Mouse (Mus musculus) heart, adult 2 months (tissue): ENCODE measurements around the gene Rps8. TPM values are rescaled to one million over a fixed set of nuclear protein-coding genes. Genes with fewer than 3 reads are reported as not detected.

Source experiments
- DNase-seq, 2 experiments: peaks; one replicate each; pipeline ENCODE4 v3.0.0; 2021
- H3K27ac ChIP-seq: fragments of 200-600 bp; 2 replicates; pipeline ENCODE4 v1.8.1; 2022
- H3K27me3 ChIP-seq: fragments of 200-500 bp; 2 replicates; pipeline ENCODE4 v1.6.1; 2012; ENCODE audit warnings: mild to moderate bottlenecking, low read length, inconsistent platforms, mixed read lengths; ENCODE audit not compliant: control insufficient read depth, insufficient read depth
- H3K36me3 ChIP-seq: fragments of 200-500 bp; 2 replicates; pipeline ENCODE4 v1.6.1; 2012; ENCODE audit warnings: low read length, inconsistent platforms; ENCODE audit not compliant: control insufficient read depth, insufficient read depth
- H3K4me1 ChIP-seq: fragments of 200-500 bp; 2 replicates; pipeline ENCODE4 v1.6.1; 2011; ENCODE audit warnings: low read length; ENCODE audit not compliant: control insufficient read depth, insufficient read depth
- H3K4me3 ChIP-seq: fragments of 200-600 bp; 2 replicates; pipeline ENCODE4 v1.8.1; 2022
- H3K79me2 ChIP-seq: fragments of 200-500 bp; replicated peaks from 2 replicates; pipeline ENCODE4 v1.6.1; 2012; ENCODE audit warnings: mild to moderate bottlenecking, inconsistent platforms, low read length, moderate library complexity, mixed read lengths; ENCODE audit not compliant: control insufficient read depth, insufficient read depth
- H3K9ac ChIP-seq: fragments of 200-500 bp; 2 replicates; pipeline ENCODE4 v1.6.1; 2012; ENCODE audit warnings: low read depth, mild to moderate bottlenecking, control low read depth, inconsistent platforms, low read length, mixed read lengths
- CTCF ChIP-seq: fragments of 200-600 bp; IDR thresholded peaks from 2 replicates; pipeline ENCODE4 v1.8.1; 2022; ENCODE audit warnings: antibody characterized with exemption, mild to moderate bottlenecking, moderate library complexity
- EP300 ChIP-seq: fragments of 200-500 bp; IDR thresholded peaks from 2 replicates; pipeline ENCODE4 v1.6.1; 2011; ENCODE audit warnings: low read depth, low read length, control low read depth; ENCODE audit not compliant: insufficient read depth
- POLR2A ChIP-seq: fragments of 200-500 bp; IDR thresholded peaks from 2 replicates; pipeline ENCODE4 v1.6.1; 2011; ENCODE audit warnings: mild to moderate bottlenecking, low read depth, low read length, control low read depth; ENCODE audit not compliant: insufficient read depth
- WGBS: fragments of 180-500 bp; shearing (Covaris S2); methylation state at CpG from one replicate; pipeline ENCODE4 v1.1.7; 2018; 5-methylcytosine and 5-hydroxymethylcytosine counted together
- intact Hi-C: fragments of 180-260 bp; cut with DNase I; formaldehyde crosslinking; loops from one replicate; pipeline ENCODE4 v1.15.1; 2025
- polyA plus RNA-seq: library from polyadenylated mRNA; depleted of rRNA; stranded (reverse); fragments of >200 nt; gene quantifications from 2 replicates; pipeline ENCODE4 v1.2.3, GENCODE M21; 2012
- total RNA-seq, 2 experiments: library from RNA; stranded (reverse); gene quantifications; 2 replicates each; pipeline ENCODE4 v1.2.3; 2021

Rps8 gene
- total and polyA plus RNA-seq, 3 experiments, result 315 to 608 (median 553) TPM

DNA sequence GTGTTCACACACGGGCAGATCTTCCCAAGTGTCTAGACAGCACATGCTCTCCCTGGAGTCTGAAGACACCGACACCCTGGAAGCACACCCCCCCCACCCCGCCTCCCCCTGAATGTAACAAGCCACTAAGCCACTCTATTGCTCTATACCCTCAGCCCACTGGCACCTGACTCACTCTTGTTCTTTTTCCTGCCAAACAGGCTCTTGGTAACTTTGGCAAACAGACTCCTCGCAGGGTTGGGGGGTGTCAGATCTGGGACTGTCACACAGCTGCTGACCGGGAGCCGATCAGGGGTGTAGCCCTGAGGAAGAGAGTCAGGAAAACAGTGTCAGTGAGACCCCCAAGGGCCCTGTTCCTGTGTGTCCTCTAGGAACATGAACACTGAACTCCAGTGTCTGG, 24.8 kb downstream of the Rps8 start:
- H3K9ac ChIP-seq, result no peak overlapping the region
- peaks cover 19% of the 10 kb centered on the region for H3K4me1 ChIP-seq
- no peak for TF ChIP-seq EP300
- no peak for TF ChIP-seq POLR2A
- TF ChIP-seq CTCF, result no peak
- H3K79me2 ChIP-seq, result no peaks in the 10 kb centered on the region
- no peaks in the 10 kb centered on the region for H3K36me3 ChIP-seq
- DNase-seq, result no peak
- no peak overlapping the region for H3K27ac ChIP-seq
- no peaks in the 10 kb centered on the region for H3K27me3 ChIP-seq
- intact Hi-C loops, result no loop called here
- no peak overlapping the region for H3K4me3 ChIP-seq
- WGBS, result 82% methylated on average over 6 of the region's 6 CpGs

DNA sequence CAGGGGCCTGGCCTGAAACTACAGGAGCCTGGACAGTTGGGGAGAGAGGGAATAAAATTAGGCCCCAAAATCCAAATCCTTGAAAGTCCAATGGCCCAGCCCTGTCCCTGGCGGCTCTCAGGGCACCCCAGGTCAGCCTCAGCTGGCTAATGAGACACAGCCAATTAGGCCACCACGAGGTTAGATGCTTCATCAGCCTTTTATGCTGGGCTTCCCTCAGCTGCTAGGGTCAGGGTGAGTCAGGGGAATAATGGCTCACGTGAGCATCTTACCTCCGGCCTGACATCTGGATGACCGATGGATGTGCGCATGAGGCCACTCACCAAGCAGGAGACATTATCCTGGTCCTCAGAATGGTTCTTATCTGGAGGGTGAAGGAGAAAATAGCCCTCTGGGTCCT, 25.3 kb downstream of the Rps8 start:
- Histone ChIP-seq H3K4me1 (peaks cover 20% of the 10 kb centered on the region), H3K9ac (no peak overlapping the region), H3K36me3 (no peaks in the 10 kb centered on the region), H3K79me2 (no peaks in the 10 kb centered on the region), H3K27ac (no peak overlapping the region), H3K27me3 (no peaks in the 10 kb centered on the region), H3K4me3 (no peak overlapping the region)
- WGBS, result 85% methylated on average over 6 of the region's 6 CpGs
- no peak for DNase-seq
- TF ChIP-seq EP300 (no peak), POLR2A (no peak)
- intact Hi-C loops, result no loop called here

DNA sequence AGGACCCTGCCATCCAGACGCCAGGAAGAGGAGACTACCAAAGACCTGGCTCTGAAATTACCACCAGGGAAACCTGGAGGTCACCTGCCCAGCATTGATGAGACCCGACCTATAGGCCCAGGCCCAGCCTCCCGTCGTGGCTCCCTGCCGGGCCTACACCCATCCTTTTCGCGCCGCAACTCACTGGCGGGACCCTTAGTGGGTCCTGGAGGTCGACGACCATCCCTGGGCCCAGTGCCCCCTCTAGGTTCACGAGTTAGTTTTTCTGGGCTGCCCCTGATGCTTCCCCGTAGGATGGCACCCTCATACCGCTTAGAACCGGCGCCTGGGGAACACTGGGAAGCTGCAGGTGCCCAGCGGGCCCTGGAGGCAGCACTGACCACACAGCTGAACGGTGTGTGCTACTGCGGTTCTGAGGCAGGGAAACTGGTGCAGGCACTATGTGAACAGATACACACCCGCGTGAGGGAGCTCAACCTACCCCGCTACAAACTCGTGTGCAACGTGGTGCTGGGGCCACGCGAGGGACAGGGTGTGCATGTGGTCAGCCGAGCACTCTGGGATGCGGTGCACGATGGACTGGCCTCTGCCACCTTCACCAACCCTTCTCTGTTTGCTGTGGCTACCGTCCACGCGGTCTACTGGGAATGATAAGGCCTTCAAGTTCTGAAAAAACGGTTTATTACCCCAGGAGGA, 27.9 kb downstream of the Rps8 start:
- Histone ChIP-seq H3K79me2 (no peaks in the 10 kb centered on the region), H3K4me3 (no peak overlapping the region), H3K36me3 (no peaks in the 10 kb centered on the region), H3K9ac (no peak overlapping the region), H3K4me1 (peaks cover 32% of the 10 kb centered on the region), H3K27me3 (no peaks in the 10 kb centered on the region), H3K27ac (no peak overlapping the region)
- intact Hi-C loops, result loop anchor here (10.0 kb wide), 1 partner anchor 413 kb away; no protein-coding TSS in a partner anchor
- WGBS, result 90% methylated on average over 33 of the region's 33 CpGs
- TF ChIP-seq POLR2A, result no peak
- TF ChIP-seq EP300, result no peak
- TF ChIP-seq CTCF, result no peak
- no peak for DNase-seq

DNA sequence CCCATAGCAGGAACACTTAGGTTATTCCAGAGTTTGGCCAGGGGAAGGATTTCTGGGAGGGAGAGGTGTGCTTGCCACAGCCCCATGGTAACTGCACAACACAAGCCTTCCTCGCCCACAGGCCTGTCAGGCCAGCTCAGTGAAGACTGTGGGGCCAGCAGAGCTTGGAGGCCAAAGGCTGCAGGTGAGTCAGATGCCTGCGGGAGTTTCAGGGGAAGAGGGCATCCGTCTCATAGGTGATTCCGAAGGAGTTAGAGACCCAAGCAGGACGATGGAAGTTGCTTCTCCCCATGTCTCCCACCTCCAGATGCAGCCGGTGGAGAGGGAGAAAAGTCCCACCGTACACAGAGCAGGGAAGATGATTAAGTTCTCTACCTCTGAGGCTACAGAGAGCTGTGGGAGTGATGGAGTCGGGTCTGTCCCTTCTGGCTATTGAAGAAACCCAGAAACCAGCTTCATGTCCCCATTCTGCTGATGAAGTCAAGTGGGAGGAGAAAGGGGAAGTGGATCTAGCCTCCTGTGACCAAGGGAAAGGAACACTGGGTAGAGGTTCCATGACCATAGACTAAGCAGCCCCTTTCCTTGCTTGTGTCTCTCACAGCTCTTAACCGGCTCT, 29.3 kb downstream of the Rps8 start, which contains the start of gene Tctex1d4:
Tctex1d4 (plus strand) TSS at position 120 of the 616 bp plus-strand sequence.
- WGBS, result 65% methylated on average over 9 of the region's 9 CpGs
- H3K36me3 ChIP-seq, result no peaks in the 10 kb centered on the region
- H3K27ac ChIP-seq, result peak within 1 kb of the TSS; percentile 99
- intact Hi-C loops, result loop anchor here (10.0 kb wide), 1 partner anchor 412 kb away; no protein-coding TSS in a partner anchor
- peak within 1 kb of the TSS; percentile 56 for H3K9ac ChIP-seq
- H3K4me3 ChIP-seq, result peak within 1 kb of the TSS; percentile 23
- no peaks in the 10 kb centered on the region for H3K27me3 ChIP-seq
- TF ChIP-seq POLR2A (no peak), CTCF (no peak), EP300 (no peak)
- peaks cover 29% of the 10 kb centered on the region for H3K4me1 ChIP-seq
- no peaks in the 10 kb centered on the region for H3K79me2 ChIP-seq
- DNase-seq, result peak in 1 of 2 experiments; percentile 28

- intact Hi-C loops, result loop anchor here (10.0 kb wide), 1 partner anchor 411 kb away; no protein-coding TSS in a partner anchor
- Histone ChIP-seq H3K27me3 (no peaks in the 10 kb centered on the region), H3K36me3 (no peaks in the 10 kb centered on the region), H3K4me1 (peaks cover 29% of the 10 kb centered on the region), H3K79me2 (no peaks in the 10 kb centered on the region), H3K9ac (peak overlapping the region; percentile 56), H3K4me3 (peak overlapping the region; percentile 23), H3K27ac (peak overlapping the region; percentile 99)
- peak; percentile 80 to 91 for DNase-seq
- 31% methylated on average over 15 of the region's 15 CpGs for WGBS
- TF ChIP-seq EP300, result peak; percentile 98
- TF ChIP-seq CTCF, result no peak
- peak; percentile 74 for TF ChIP-seq POLR2A
Measured at GRCm38 (mm10) chr4:117125910-117126674, 30.0 kb downstream of the Rps8 start.
